Mouse (Mus musculus) limb, embryonic 12.5 days (tissue): ENCODE results near the gene Mdga2. TPM values are rescaled to one million over a fixed set of nuclear protein-coding genes. Genes with fewer than 3 reads are reported as not detected.

Experiments
- ATAC-seq: fragments of 200-750 bp; cut with Nextera tagmentation; 2 replicates; pipeline ENCODE4 v1.8.0; 2017; ENCODE audit warnings: low read depth, moderate TSS enrichment; ENCODE audit not compliant: insufficient number of reproducible peaks, insufficient read depth, low FRiP score, low TSS enrichment
- H3K27ac ChIP-seq: fragments of 300-500 bp; sonication (generic); 2 replicates; pipeline ENCODE4 v1.5.1; 2016; ENCODE audit warnings: mild to moderate bottlenecking, moderate library complexity
- H3K27me3 ChIP-seq: fragments of 300-500 bp; sonication (generic); 2 replicates; pipeline ENCODE4 v1.6.1; 2016; ENCODE audit warnings: mild to moderate bottlenecking, moderate library complexity
- H3K36me3 ChIP-seq: fragments of 300-500 bp; sonication (generic); 2 replicates; pipeline ENCODE4 v1.6.1; 2016; ENCODE audit warnings: mild to moderate bottlenecking, moderate library complexity
- H3K4me1 ChIP-seq: fragments of 300-500 bp; sonication (generic); replicated peaks from 2 replicates; pipeline ENCODE4 v1.6.1; 2016
- H3K4me2 ChIP-seq: fragments of 300-500 bp; sonication (generic); 2 replicates; pipeline ENCODE4 v1.6.1; 2016; ENCODE audit warnings: mild to moderate bottlenecking, moderate library complexity
- H3K4me3 ChIP-seq: fragments of 300-500 bp; sonication (generic); replicated peaks from 2 replicates; pipeline ENCODE4 v1.5.1; 2016; ENCODE audit warnings: mild to moderate bottlenecking
- H3K9ac ChIP-seq: fragments of 300-500 bp; sonication (generic); replicated peaks from 2 replicates; pipeline ENCODE4 v1.6.1; 2016; ENCODE audit warnings: mild to moderate bottlenecking, moderate library complexity
- H3K9me3 ChIP-seq: fragments of 300-500 bp; sonication (generic); 2 replicates; pipeline ENCODE4 v1.6.1; 2016; ENCODE audit warnings: mild to moderate bottlenecking, moderate library complexity
- WGBS: fragments of 180-500 bp; shearing (Covaris S2); methylation state at CpG from one replicate; pipeline ENCODE4 v1.1.7; 2016; 5-methylcytosine and 5-hydroxymethylcytosine counted together
- polyA plus RNA-seq: library from polyadenylated mRNA; unstranded; fragments of >200 nt; fragmentation: Nextera tagmentation; extraction: Ambion mirVana; gene quantifications from 2 replicates; pipeline ENCODE4 v1.2.1, GENCODE M21; 2016

The Mdga2 gene
- polyA plus RNA-seq, 1 experiment from 2014 or later = 1.3 TPM

DNA sequence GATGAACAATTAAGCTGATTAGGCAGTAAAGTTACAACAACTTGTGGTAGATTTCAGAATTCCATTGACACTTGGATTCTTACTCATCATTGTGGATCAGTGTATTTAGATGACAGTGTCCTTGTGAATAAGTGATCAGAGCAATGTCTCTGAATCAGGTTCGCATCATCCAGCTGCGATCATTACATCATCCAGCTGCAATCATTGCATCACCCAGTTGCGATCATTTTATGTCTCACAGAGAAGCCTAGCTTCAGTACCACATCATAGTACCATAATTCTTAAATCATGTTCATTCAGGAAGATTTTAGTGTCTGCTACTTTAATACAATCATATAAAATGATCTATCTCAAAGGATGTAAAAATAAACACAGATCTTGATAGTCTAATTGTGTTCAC, 756.8 kb downstream of the Mdga2 start:
- Histone ChIP-seq H3K36me3 (no peaks in the 10 kb centered on the region), H3K4me3 (no peak overlapping the region), H3K4me1 (no peaks in the 10 kb centered on the region), H3K27ac (no peak overlapping the region), H3K4me2 (no peak overlapping the region), H3K9ac (no peak overlapping the region), H3K9me3 (no peaks in the 10 kb centered on the region), H3K27me3 (no peaks in the 10 kb centered on the region)
- WGBS = 94% methylated on average over 3 of the region's 3 CpGs
- ATAC-seq = no peak

DNA sequence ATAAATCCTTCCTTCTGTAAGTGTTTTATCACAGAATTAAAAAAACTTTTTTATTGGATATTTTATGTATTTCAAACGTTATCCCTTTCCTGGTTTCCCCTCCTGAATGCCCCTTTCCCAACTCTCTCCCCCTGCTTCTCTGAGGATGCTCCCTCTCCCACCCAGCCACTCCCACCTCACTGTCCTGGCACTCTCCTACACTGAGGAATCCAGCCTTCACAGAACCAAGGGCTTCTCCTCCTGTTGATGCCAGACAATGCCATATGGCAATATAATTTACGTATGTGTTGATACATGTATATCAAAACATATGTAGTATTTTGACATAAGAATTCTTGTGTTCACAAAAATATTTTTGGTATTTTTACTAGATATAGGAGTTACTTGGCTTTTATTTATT, 779.0 kb downstream of the Mdga2 start:
- Histone ChIP-seq H3K4me3 (no peak overlapping the region), H3K9ac (no peak overlapping the region), H3K9me3 (no peaks in the 10 kb centered on the region), H3K27ac (no peak overlapping the region), H3K27me3 (no peaks in the 10 kb centered on the region), H3K36me3 (no peaks in the 10 kb centered on the region), H3K4me1 (no peaks in the 10 kb centered on the region), H3K4me2 (no peak overlapping the region)
- ATAC-seq = no peak
- 55% methylated on average over 2 of the region's 2 CpGs for WGBS
